Mouse (Mus musculus) ES-E14 (cell line): ENCODE data around the gene Fut11. TPM values are rescaled to one million over a fixed set of nuclear protein-coding genes. Genes with fewer than 3 reads are reported as not detected.
A peak's percentile ranks its signal among the peaks of the same experiment; 100 is the strongest.

ENCODE experiments used
- DNase-seq: peaks from one replicate; pipeline ENCODE4 v3.0.0-alpha.2; 2013; ENCODE audit warnings: low read depth, low spot score
- H3K27ac ChIP-seq: 2 replicates; pipeline ENCODE4 v1.5.1; 2012; ENCODE audit warnings: low read depth, mild to moderate bottlenecking, low read length, moderate library complexity, mixed read lengths; ENCODE audit not compliant: poor library complexity, insufficient read depth, severe bottlenecking
- H3K36me3 ChIP-seq: 2 replicates; pipeline ENCODE4 v1.6.1; 2012; ENCODE audit warnings: mild to moderate bottlenecking, low read length, moderate library complexity, mixed read lengths; ENCODE audit not compliant: control insufficient read depth, poor library complexity, insufficient read depth, severe bottlenecking
- H3K4me1 ChIP-seq, 2 experiments: fragments of 150-350 bp in 1 of 2; sonication (generic) in 1 of 2; 2 replicates each; pipeline ENCODE4 v1.6.1; 2012; ENCODE audit warnings: low read length in 2 of 2, mild to moderate bottlenecking in 1 of 2, mixed read lengths in 1 of 2; ENCODE audit not compliant: control insufficient read depth in 2 of 2, insufficient read depth in 2 of 2, poor library complexity in 1 of 2
- H3K4me3 ChIP-seq, 2 experiments: fragments of 150-350 bp in 1 of 2; sonication (generic) in 1 of 2; 2 replicates each; pipeline ENCODE4 v1.5.1; 2012; ENCODE audit warnings: low read length in 2 of 2, low read depth in 1 of 2, mild to moderate bottlenecking in 1 of 2, mixed read lengths in 1 of 2; ENCODE audit not compliant: insufficient read depth in 1 of 2, poor library complexity in 1 of 2, severe bottlenecking in 1 of 2
- H3K9ac ChIP-seq: 2 replicates; pipeline ENCODE4 v1.6.1; 2012; ENCODE audit warnings: low read depth, mild to moderate bottlenecking, low read length, mixed read lengths; ENCODE audit not compliant: poor library complexity, insufficient read depth, severe bottlenecking
- H3K9me3 ChIP-seq: fragments of 150-350 bp; sonication (generic); 2 replicates; pipeline ENCODE4 v1.6.1; 2012; ENCODE audit warnings: low read depth, mild to moderate bottlenecking, low read length; ENCODE audit not compliant: control insufficient read depth, insufficient read depth
- CHD2 ChIP-seq: IDR thresholded peaks from 2 replicates; pipeline ENCODE4 v1.6.1; 2014; ENCODE audit warnings: mild to moderate bottlenecking, low read depth, low read length, inconsistent platforms
- HCFC1 ChIP-seq: IDR thresholded peaks from 2 replicates; pipeline ENCODE4 v1.6.1; 2012; ENCODE audit warnings: low read length, inconsistent platforms, borderline replicate concordance; ENCODE audit not compliant: insufficient read depth
- MAFK ChIP-seq: IDR thresholded peaks from 2 replicates; pipeline ENCODE4 v1.6.1; 2014; ENCODE audit warnings: mild to moderate bottlenecking, low read depth, low read length, inconsistent platforms; ENCODE audit not compliant: insufficient read depth
- ZC3H11A ChIP-seq: IDR thresholded peaks from 2 replicates; pipeline ENCODE4 v1.6.1; 2012; ENCODE audit warnings: low read depth, mild to moderate bottlenecking, inconsistent platforms, low read length, borderline replicate concordance
- ZNF384 ChIP-seq: IDR thresholded peaks from 2 replicates; pipeline ENCODE4 v1.6.1; 2012; ENCODE audit warnings: low read depth, low read length, inconsistent platforms
- in situ Hi-C, 2 experiments: fragments of 600-800 bp; cut with MboI; formaldehyde crosslinking; loops; one replicate each; pipeline ENCODE4 v1.15.1; 2025; ENCODE audit warnings: low sequenced_read_pairs in 2 of 2, inconsistent platforms in 1 of 2; ENCODE audit not compliant: unreplicated experiment in 2 of 2
- total RNA-seq: library from RNA; depleted of rRNA; stranded (reverse); fragments of 300-350 nt; gene quantifications from 2 replicates; pipeline ENCODE4 v1.2.3, GENCODE M21; 2012

The Fut11 gene
- total RNA-seq, 1 experiment: 5.0 TPM

GRCm38 (mm10) chr14:20658326-20658725, 36.4 kb upstream of the Fut11 start:
- in situ Hi-C loops: loop anchor here in 1 of 2 experiments (5.0 kb wide), 1 partner anchor 81 kb away; no protein-coding TSS in a partner anchor
- Histone ChIP-seq H3K9me3 (no peaks in the 10 kb centered on the region), H3K36me3 (no peaks in the 10 kb centered on the region), H3K27ac (no peak overlapping the region), H3K4me3 (no peak overlapping the region), H3K9ac (no peak overlapping the region), H3K4me1 (peaks cover 0 to 11% of the 10 kb centered on the region in 2 experiments; a peak in 1 of 4 replicates)
- TF ChIP-seq ZNF384 (no peak), ZC3H11A (no peak), HCFC1 (no peak), CHD2 (no peak)
- DNase-seq: no peak

DNA sequence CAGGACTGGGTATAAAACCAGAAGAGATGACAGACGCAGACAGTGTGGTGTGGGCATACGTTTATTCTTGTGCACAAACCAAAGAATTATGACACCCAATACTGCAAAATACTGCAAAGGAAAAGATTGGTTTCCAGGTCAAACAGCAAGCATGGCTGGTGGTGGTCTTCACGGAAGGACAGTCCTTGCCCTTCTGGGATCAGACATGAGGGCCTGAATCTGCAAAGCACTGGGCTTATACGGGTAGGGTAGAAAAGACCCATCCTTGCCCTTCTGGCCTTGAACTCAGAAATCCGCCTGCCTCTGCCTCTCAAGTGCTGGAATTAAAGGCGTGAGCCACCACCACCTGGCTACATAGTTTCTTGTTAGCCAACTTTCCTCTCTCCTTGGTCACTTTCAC, 35.9 kb upstream of the Fut11 start:
- Histone ChIP-seq H3K27ac (no peak overlapping the region), H3K4me1 (peaks cover 0 to 13% of the 10 kb centered on the region in 2 experiments; a peak in 1 of 4 replicates), H3K9ac (no peak overlapping the region), H3K36me3 (no peaks in the 10 kb centered on the region), H3K9me3 (no peaks in the 10 kb centered on the region), H3K4me3 (no peak overlapping the region)
- no peak for DNase-seq
- in situ Hi-C loops: loop anchor here in 1 of 2 experiments (5.0 kb wide), 1 partner anchor 82 kb away; no protein-coding TSS in a partner anchor
- TF ChIP-seq MAFK: no peak
- no peak for TF ChIP-seq HCFC1
- no peak for TF ChIP-seq ZC3H11A
- no peak for TF ChIP-seq ZNF384
- no peak for TF ChIP-seq CHD2

- peaks cover 0 to 19% of the 10 kb centered on the region in 2 experiments; a peak in 1 of 4 replicates for H3K4me1 ChIP-seq
- H3K27ac ChIP-seq: no peak overlapping the region
- in situ Hi-C loops: loop anchor here in 1 of 2 experiments (5.0 kb wide), 1 partner anchor 82 kb away; no protein-coding TSS in a partner anchor
- no peak overlapping the region for H3K4me3 ChIP-seq
- no peak for DNase-seq
- H3K36me3 ChIP-seq: no peaks in the 10 kb centered on the region
- no peak overlapping the region for H3K9ac ChIP-seq
- TF ChIP-seq CHD2: no peak
- TF ChIP-seq ZC3H11A: no peak
- TF ChIP-seq ZNF384: no peak
- TF ChIP-seq HCFC1: no peak
- TF ChIP-seq MAFK: no peak
- H3K9me3 ChIP-seq: no peaks in the 10 kb centered on the region
These were observed 35.1 kb upstream of the Fut11 start for GRCm38 (mm10) chr14:20659687-20660086.

DNA sequence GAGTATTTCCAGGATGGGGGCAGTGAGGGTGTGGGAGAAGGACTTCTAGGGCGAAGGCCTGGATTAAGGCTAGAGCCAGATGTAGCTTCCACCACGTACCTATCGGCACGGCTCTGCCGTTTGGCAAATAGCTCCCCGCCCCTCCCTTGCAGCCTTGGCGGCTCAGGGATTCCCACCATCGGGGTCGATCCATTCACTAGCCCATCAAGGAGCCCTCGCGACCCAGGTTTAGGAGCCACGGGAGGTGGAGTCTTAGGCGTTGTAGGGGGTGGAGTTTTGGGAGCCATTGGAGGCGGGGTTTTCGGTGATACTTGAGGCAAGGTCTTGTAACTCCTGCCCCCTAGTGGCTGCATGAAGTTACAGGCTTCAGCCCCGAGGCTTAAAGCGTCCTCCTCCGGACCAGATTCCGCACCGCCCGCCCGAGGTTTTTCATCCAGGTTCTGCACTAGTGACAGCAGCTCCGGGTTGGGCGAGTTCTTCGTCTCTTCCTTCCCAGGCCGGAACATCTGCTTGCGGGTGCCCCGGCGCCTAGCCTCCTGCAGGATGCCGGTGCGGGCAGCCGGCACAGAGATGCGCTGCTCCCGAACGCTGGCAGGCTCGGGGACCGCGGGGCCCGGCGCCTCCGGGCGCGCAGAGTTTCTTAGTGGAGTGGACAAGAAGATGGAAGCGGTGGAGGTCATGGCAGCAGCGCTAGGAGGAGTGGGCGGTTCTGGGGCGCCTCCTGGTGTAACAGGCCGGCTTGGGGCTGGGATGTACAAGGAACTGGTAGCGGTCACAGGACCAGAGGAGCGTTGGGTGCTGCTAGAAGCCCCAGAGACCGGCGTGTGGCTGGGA, 33.7 kb upstream of the Fut11 start:
- Histone ChIP-seq H3K9me3 (no peaks in the 10 kb centered on the region), H3K27ac (no peak overlapping the region), H3K4me1 (peaks cover 0 to 22% of the 10 kb centered on the region in 2 experiments; a peak in 1 of 4 replicates), H3K4me3 (peak overlapping the region; percentile 79 to 93), H3K36me3 (no peaks in the 10 kb centered on the region), H3K9ac (peak overlapping the region; percentile 76)
- in situ Hi-C loops: no loop called here
- TF ChIP-seq MAFK: no peak
- TF ChIP-seq ZNF384: no peak
- no peak for TF ChIP-seq ZC3H11A
- TF ChIP-seq HCFC1: no peak
- TF ChIP-seq CHD2: no peak
- peak; percentile 100 for DNase-seq
